Mouse (Mus musculus) midbrain, embryonic 13.5 days (tissue): Measurements from ENCODE around the gene Atp10a. TPM values are rescaled to one million over a fixed set of nuclear protein-coding genes. Genes with fewer than 3 reads are reported as not detected.
A peak's percentile ranks its signal among the peaks of the same experiment; 100 is the strongest.

Experiments used
- ATAC-seq: fragments of 200-750 bp; cut with Nextera tagmentation; 2 replicates; pipeline ENCODE4 v1.8.0; 2017; ENCODE audit warnings: mild to moderate bottlenecking, moderate TSS enrichment, moderate library complexity
- H3K27ac ChIP-seq: fragments of 300-500 bp; sonication (generic); 2 replicates; pipeline ENCODE4 v1.5.1; 2015; ENCODE audit warnings: inconsistent platforms, mild to moderate bottlenecking, moderate library complexity
- H3K27me3 ChIP-seq: fragments of 300-500 bp; sonication (generic); 2 replicates; pipeline ENCODE4 v1.6.1; 2015; ENCODE audit warnings: mild to moderate bottlenecking, inconsistent platforms
- H3K36me3 ChIP-seq: fragments of 300-500 bp; sonication (generic); 2 replicates; pipeline ENCODE4 v1.6.1; 2015; ENCODE audit warnings: mild to moderate bottlenecking, inconsistent platforms
- H3K4me1 ChIP-seq: fragments of 300-500 bp; sonication (generic); replicated peaks from 2 replicates; pipeline ENCODE4 v1.6.1; 2015; ENCODE audit warnings: inconsistent platforms
- H3K4me2 ChIP-seq: fragments of 300-500 bp; sonication (generic); replicated peaks from 2 replicates; pipeline ENCODE4 v1.6.1; 2015; ENCODE audit warnings: moderate library complexity, mild to moderate bottlenecking, inconsistent platforms
- H3K4me3 ChIP-seq: fragments of 300-500 bp; sonication (generic); replicated peaks from 2 replicates; pipeline ENCODE4 v1.5.1; 2015; ENCODE audit warnings: mild to moderate bottlenecking, inconsistent platforms
- H3K9ac ChIP-seq: fragments of 300-500 bp; sonication (generic); replicated peaks from 2 replicates; pipeline ENCODE4 v1.6.1; 2015; ENCODE audit warnings: mild to moderate bottlenecking, inconsistent platforms
- H3K9me3 ChIP-seq: fragments of 300-500 bp; sonication (generic); 2 replicates; pipeline ENCODE4 v1.6.1; 2016; ENCODE audit warnings: mild to moderate bottlenecking, inconsistent platforms
- WGBS: fragments of 180-500 bp; shearing (Covaris S2); methylation state at CpG from one replicate; pipeline ENCODE4 v1.1.7; 2015; 5-methylcytosine and 5-hydroxymethylcytosine counted together
- polyA plus RNA-seq: library from polyadenylated mRNA; unstranded; fragments of >200 nt; fragmentation: Nextera tagmentation; extraction: Ambion mirVana; gene quantifications from 2 replicates; pipeline ENCODE4 v1.2.1, GENCODE M21; 2015

Atp10a gene
- polyA plus RNA-seq, 1 experiment from 2014 or later: 1.7 TPM

DNA sequence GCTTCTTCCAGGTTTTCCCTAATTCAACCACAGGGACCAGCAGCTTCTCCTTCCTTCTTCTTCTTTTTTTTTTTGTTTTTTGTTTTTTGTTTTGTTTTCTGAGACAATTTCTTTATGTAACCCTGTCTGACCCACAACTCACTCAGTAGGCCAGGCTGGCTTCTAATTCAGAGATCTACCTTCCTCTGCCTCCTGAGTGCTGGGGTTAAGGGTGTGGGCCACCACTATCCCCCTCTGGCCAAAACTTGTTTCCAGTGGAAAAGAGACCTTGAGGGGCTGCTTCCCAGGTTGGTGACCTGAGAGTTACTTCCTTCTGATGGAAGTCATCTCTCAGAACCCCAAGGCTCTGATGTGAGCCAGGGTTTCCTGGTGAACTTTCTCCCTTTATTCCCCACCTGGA, 4.1 kb downstream of the Atp10a start:
- ATAC-seq: no peak
- Histone ChIP-seq H3K9me3 (no peaks in the 10 kb centered on the region), H3K4me3 (no peak overlapping the region), H3K4me1 (peaks cover 9% of the 10 kb centered on the region), H3K36me3 (no peaks in the 10 kb centered on the region), H3K27me3 (peaks cover 16% of the 10 kb centered on the region), H3K27ac (no peak overlapping the region), H3K9ac (no peak overlapping the region), H3K4me2 (no peak overlapping the region)

DNA sequence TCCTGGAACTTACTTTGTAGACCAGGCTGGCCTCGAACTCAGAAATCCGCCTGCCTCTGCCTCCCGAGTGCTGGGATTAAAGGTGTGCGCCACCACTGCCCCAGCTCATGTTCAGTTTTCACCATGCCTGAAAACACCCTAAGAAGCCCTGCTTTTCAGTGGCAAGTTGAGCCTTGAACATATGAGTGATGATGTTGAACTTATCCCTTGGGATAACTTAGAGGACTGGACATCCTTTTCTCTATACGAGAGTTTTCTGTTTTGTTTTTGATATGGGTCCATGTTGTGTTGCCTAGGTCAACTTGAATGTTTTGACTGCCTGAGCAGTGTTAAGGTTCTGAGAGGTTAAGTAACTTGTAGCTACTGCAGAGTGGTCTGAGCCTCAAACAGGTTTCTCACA, 4.7 kb downstream of the Atp10a start:
- Histone ChIP-seq H3K4me2 (no peak overlapping the region), H3K4me3 (no peak overlapping the region), H3K9me3 (no peaks in the 10 kb centered on the region), H3K4me1 (peaks cover 9% of the 10 kb centered on the region), H3K27me3 (peaks cover 16% of the 10 kb centered on the region), H3K9ac (no peak overlapping the region), H3K27ac (no peak overlapping the region), H3K36me3 (no peaks in the 10 kb centered on the region)
- no peak for ATAC-seq
- 94% methylated on average over 5 of the region's 5 CpGs for WGBS

DNA sequence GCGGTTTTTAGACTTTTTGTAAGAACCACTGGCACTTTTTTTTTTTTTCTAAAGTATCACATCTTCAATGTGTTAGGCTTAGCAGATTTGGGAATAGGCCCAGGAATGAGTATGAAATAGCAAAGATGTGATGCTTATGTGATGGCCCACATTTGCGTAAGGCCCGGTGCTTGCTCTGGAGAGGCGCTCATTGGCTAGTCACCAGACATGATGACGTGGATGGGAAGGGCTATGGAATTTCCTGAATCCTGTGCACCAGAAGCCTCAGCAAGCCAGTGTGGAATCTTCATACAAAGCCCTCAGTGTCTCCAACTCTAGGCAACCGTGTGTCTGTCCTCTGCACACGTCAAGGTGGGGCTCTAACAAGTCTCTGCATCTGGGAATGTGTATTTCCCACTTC, 5.1 kb downstream of the Atp10a start:
- Histone ChIP-seq H3K27me3 (peaks cover 15% of the 10 kb centered on the region), H3K4me2 (no peak overlapping the region), H3K4me1 (peaks cover 9% of the 10 kb centered on the region), H3K27ac (no peak overlapping the region), H3K36me3 (no peaks in the 10 kb centered on the region), H3K4me3 (no peak overlapping the region), H3K9ac (no peak overlapping the region), H3K9me3 (no peaks in the 10 kb centered on the region)
- 94% methylated on average over 7 of the region's 7 CpGs for WGBS
- no peak for ATAC-seq

DNA sequence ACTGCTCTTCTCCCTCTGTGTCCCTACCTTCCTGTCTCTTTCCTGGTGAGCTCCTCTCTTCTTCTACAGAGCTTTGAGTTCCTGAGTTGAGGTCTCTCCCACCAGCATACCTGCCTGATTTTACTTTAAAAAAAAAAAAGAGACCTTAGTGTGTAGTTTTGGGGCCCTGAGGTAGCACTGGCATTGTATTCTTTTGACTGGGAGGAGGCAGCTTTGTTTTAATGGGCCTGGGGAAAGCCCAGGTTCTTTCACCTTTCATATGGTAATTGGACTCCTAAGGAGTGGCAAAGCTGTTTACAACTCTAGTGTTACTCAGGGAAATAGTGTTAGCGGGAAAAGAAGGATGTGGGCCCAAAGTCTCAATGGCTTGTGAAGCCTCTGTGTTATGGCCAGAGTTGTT, 12.7 kb downstream of the Atp10a start:
- ATAC-seq: no peak
- H3K36me3 ChIP-seq: no peaks in the 10 kb centered on the region
- H3K27me3 ChIP-seq: no peaks in the 10 kb centered on the region
- no peaks in the 10 kb centered on the region; the same call in 1 of the 2 replicates for H3K9me3 ChIP-seq
- H3K9ac ChIP-seq: no peak overlapping the region
- 10% methylated on average over 1 of the region's 1 CpGs for WGBS
- H3K27ac ChIP-seq: no peak overlapping the region
- no peaks in the 10 kb centered on the region for H3K4me1 ChIP-seq
- H3K4me2 ChIP-seq: no peak overlapping the region
- no peak overlapping the region for H3K4me3 ChIP-seq

DNA sequence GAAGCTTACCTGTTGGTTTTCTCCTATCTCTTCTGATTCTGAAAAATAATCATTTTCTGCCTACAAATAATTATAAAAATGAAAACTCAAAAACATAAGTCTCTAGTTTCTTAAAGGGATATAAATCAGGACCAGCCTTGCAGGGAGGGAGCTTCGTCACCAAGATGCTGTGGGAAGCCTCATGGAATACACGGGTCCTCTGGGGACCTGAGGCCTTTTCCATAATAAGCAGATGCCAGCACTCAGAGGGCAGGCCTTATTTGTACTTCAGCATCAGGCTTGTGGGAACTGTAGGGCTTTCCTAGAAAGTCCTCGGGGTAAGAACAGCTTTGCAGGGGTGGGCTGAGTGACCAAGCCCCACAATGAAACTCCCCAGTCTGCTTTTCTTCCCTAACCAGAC, 20.1 kb downstream of the Atp10a start:
- WGBS: 48% methylated on average over 3 of the region's 3 CpGs
- no peak for ATAC-seq
- Histone ChIP-seq H3K4me3 (no peak overlapping the region), H3K27ac (no peak overlapping the region), H3K4me2 (no peak overlapping the region), H3K27me3 (no peaks in the 10 kb centered on the region), H3K36me3 (no peaks in the 10 kb centered on the region), H3K9me3 (no peaks in the 10 kb centered on the region; the same call in 1 of the 2 replicates), H3K4me1 (peaks cover 4% of the 10 kb centered on the region; the same call in 1 of the 2 replicates), H3K9ac (no peak overlapping the region)

DNA sequence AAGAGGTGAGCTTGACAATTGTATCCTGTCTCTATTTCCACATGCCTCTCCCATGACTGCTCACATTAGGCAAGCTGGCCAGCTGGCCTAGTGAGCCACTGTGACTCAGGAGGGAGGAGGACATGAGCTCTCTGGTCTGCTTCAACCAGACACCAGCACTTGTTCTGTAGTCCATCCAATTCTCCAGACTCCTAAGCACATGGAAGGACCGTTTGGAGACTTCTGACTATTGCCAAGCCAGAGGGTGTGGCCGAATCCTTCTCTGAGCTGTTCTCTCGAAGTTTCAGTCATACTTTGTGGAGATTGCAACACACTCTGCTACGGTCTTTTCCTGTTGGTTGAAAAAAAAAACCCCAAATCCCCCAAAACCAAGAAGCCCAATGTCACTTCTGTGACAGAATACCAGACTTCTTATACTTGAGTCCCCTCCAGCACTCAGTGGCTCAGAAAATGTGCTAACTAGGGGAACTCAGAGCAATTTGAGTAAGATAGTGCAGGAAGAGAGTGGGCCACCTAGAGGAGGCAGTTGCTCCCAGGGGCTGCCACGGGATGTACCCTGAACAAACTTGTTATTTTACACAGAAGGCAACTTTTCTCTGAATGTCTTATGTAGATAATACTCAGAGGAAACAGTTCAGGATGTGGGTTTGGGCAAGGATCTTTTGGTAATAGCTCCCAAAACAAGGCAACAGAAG, 21.3 kb downstream of the Atp10a start:
- no peaks in the 10 kb centered on the region for H3K27me3 ChIP-seq
- H3K36me3 ChIP-seq: no peaks in the 10 kb centered on the region
- no peaks in the 10 kb centered on the region for H3K9me3 ChIP-seq
- no peak overlapping the region for H3K9ac ChIP-seq
- ATAC-seq: no peak
- no peak overlapping the region for H3K27ac ChIP-seq
- H3K4me3 ChIP-seq: no peak overlapping the region
- H3K4me1 ChIP-seq: peaks cover 4% of the 10 kb centered on the region; the same call in 1 of the 2 replicates
- WGBS: 74% methylated on average over 5 of the region's 5 CpGs
- H3K4me2 ChIP-seq: no peak overlapping the region

DNA sequence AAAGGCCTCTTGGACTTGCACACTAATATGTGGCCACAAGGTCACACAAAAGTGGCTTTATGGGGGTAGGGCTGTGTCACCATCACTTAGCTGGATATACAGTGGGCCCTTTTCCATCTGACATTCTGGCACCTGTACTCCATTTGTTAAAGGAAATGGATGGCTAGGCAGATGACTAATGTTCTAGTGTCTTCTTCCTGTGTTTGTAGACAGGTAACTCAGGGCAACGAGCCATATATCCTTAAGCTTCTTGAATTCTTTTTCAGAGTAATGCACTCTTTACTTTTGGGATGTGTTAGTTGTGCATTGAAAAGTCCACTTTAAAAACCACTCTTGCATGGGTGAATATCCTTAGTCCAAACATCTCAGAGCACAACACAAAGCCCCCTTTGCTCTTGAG, 30.0 kb downstream of the Atp10a start:
- Histone ChIP-seq H3K9me3 (no peaks in the 10 kb centered on the region), H3K4me2 (no peak overlapping the region), H3K9ac (no peak overlapping the region), H3K36me3 (no peaks in the 10 kb centered on the region), H3K4me3 (no peak overlapping the region), H3K27ac (no peak overlapping the region), H3K27me3 (no peaks in the 10 kb centered on the region), H3K4me1 (peaks cover 9% of the 10 kb centered on the region)
- no peak for ATAC-seq
- WGBS: 80% methylated on average over 1 of the region's 1 CpGs

DNA sequence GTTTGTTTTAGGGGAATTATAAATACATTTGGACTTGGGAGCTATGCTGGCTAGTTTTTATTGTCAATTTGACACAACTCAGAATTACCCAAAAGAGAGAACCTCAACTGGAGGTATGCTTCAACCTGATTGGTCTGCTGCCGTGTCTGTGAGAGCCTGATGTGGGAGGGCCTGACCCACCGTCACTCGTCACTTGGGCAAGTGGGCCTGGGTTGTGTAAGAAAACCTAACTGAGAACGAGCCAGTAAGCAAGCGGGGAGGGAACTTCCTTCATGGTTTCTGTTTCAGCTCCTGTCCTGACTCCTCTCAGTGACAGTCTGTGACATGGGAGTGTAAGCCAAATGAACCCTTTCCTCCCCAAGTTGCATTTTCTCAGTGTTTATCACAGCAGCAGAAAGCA, 30.6 kb downstream of the Atp10a start:
- Histone ChIP-seq H3K9ac (no peak overlapping the region), H3K4me3 (no peak overlapping the region), H3K27ac (no peak overlapping the region), H3K9me3 (no peaks in the 10 kb centered on the region), H3K36me3 (no peaks in the 10 kb centered on the region), H3K27me3 (no peaks in the 10 kb centered on the region), H3K4me1 (peaks cover 9% of the 10 kb centered on the region), H3K4me2 (no peak overlapping the region)
- ATAC-seq: no peak
- WGBS: 88% methylated on average over 5 of the region's 5 CpGs

DNA sequence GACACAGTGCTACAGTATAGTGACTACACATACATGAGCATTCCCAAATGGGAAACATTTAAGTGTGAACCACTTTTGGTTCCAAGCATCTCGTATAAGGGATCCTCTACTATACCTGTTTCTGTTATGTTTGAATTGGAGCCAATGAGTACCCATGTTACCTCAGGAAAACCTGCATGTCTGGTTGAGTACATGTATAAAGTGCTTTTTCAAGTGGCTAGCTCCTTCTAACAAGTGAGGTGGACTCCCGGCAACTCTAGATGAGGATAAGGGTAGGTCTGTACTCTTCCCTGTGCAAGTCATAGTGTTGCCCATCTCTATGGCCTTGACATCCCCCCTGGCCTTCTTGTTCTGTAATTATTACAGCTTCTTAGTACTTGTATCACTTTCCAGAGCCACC, 31.0 kb downstream of the Atp10a start:
- no peak overlapping the region for H3K27ac ChIP-seq
- no peaks in the 10 kb centered on the region for H3K9me3 ChIP-seq
- 86% methylated on average over 2 of the region's 2 CpGs for WGBS
- H3K4me3 ChIP-seq: no peak overlapping the region
- no peak for ATAC-seq
- no peaks in the 10 kb centered on the region for H3K36me3 ChIP-seq
- peaks cover 9% of the 10 kb centered on the region for H3K4me1 ChIP-seq
- no peak overlapping the region for H3K4me2 ChIP-seq
- H3K9ac ChIP-seq: no peak overlapping the region
- no peaks in the 10 kb centered on the region for H3K27me3 ChIP-seq

DNA sequence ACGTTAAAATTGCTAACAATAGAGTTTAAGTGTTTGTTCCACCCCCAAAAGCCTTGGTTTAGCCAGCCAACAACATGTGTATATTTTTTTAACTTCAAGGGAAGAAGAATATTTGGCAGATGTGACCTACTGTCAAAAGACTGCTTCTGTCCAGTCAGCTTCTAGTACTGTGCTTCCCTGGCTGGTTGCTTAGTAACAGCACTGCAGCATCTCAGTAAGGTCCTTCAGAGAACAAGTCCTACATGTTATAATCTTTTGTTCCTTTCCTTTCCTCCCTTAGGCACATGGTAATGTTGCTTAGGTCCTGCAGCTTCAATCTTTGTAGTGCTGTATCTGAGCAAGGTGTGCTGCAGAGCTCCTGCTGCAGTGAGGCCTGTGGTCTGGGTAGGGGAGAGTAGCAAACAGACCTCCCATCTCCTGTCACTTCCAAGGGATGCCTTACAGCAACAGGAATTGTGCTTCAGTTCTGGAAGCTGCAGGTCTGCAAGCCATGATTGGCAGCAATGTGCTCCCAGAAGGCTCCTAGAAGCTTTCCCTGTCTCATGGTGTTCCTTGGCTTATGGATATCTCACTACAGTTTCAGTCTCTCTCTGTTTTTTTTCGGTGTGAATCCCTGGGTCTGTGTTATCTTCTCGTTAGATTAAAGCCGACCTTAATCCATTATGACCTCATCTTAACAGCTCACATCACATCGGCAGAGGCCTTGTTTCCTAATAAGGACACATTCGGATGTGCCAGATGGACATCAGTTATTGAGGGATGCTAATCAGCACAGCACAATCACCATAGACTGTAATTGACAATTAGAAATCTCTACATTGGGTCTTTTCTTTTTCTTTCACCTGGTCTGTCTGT, 34.3 kb downstream of the Atp10a start:
- no peak overlapping the region for H3K4me2 ChIP-seq
- H3K9me3 ChIP-seq: no peaks in the 10 kb centered on the region
- H3K27me3 ChIP-seq: no peaks in the 10 kb centered on the region
- H3K36me3 ChIP-seq: no peaks in the 10 kb centered on the region
- H3K4me3 ChIP-seq: no peak overlapping the region
- peak overlapping the region; percentile 60; the same call in 1 of the 2 replicates for H3K27ac ChIP-seq
- 64% methylated on average over 6 of the region's 6 CpGs for WGBS
- peaks cover 12% of the 10 kb centered on the region for H3K4me1 ChIP-seq
- H3K9ac ChIP-seq: peak overlapping the region; percentile 3; the same call in 1 of the 2 replicates
- peak; percentile 68 for ATAC-seq

DNA sequence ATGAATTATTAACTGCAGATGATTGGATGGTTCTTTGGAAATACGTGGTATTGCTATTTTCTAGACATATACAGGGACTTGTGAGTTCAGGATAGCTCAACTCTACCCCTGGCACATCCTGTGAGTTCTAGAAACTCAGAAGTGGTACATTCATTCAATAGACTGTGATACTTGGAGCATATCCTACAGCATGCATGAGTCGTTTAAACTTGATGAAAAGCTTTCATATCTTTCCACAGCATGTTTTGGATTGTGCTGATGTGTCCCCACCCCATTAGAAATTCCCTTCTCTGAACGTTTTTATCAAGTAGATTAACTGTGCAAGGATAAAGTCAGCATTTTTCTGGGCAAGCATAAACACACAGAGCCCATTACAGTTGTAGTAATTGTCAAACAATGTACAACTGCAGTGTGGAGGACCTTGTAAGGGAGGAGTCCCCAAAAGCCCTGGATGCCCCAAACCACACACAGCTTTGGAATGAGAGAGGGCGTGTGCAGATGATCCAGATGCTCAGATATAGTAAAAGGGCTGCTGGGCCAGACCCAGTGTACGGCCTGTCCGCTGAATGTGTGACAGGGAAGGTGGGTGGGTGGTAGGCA, 35.1 kb downstream of the Atp10a start:
- ATAC-seq: no peak
- no peak overlapping the region for H3K4me2 ChIP-seq
- no peak overlapping the region for H3K27ac ChIP-seq
- peaks cover 12% of the 10 kb centered on the region for H3K4me1 ChIP-seq
- H3K4me3 ChIP-seq: no peak overlapping the region
- H3K9me3 ChIP-seq: no peaks in the 10 kb centered on the region
- H3K36me3 ChIP-seq: no peaks in the 10 kb centered on the region
- no peak overlapping the region for H3K9ac ChIP-seq
- no peaks in the 10 kb centered on the region for H3K27me3 ChIP-seq
- 83% methylated on average over 6 of the region's 6 CpGs for WGBS

DNA sequence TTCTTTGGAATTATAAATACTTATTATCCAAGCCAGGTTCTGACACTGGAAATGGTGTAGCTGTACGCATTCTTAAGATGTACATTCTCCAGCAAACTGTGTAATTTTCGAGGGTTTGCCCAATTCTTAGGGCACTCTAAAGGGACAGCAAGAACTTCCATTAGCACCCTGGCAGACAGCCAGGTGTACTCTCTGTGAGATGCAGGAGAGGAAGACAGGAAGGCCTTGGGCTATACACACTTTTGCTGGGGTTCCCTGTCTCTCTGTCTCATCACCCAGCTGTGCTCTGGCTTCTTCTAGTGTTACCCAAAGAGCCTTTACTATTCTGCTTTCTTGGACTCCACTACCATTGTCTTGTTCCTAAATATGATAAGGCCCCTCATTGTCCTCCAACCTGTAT, 36.7 kb downstream of the Atp10a start:
- no peak overlapping the region for H3K9ac ChIP-seq
- H3K9me3 ChIP-seq: no peaks in the 10 kb centered on the region
- no peak overlapping the region for H3K4me3 ChIP-seq
- peaks cover 12% of the 10 kb centered on the region for H3K4me1 ChIP-seq
- no peak overlapping the region for H3K4me2 ChIP-seq
- no peak for ATAC-seq
- no peak overlapping the region for H3K27ac ChIP-seq
- no peaks in the 10 kb centered on the region for H3K36me3 ChIP-seq
- H3K27me3 ChIP-seq: no peaks in the 10 kb centered on the region
- WGBS: 89% methylated on average over 2 of the region's 2 CpGs
